Mouse (Mus musculus) embryonic facial prominence, embryonic 13.5 days (tissue): ENCODE measurements around the gene Focad. TPM values are rescaled to one million over a fixed set of nuclear protein-coding genes. Genes with fewer than 3 reads are reported as not detected.

Source experiments
- ATAC-seq: fragments of 200-750 bp; cut with Nextera tagmentation; 2 replicates; pipeline ENCODE4 v1.8.0; 2017; ENCODE audit warnings: low read depth; ENCODE audit not compliant: insufficient number of reproducible peaks, insufficient read depth, low FRiP score, low TSS enrichment
- H3K27ac ChIP-seq: fragments of 300-500 bp; sonication (generic); 2 replicates; pipeline ENCODE4 v1.5.1; 2015; ENCODE audit warnings: moderate library complexity, mild to moderate bottlenecking, inconsistent platforms
- H3K27me3 ChIP-seq: fragments of 300-500 bp; sonication (generic); 2 replicates; pipeline ENCODE4 v1.6.1; 2015; ENCODE audit warnings: mild to moderate bottlenecking, inconsistent platforms
- H3K36me3 ChIP-seq: fragments of 300-500 bp; sonication (generic); 2 replicates; pipeline ENCODE4 v1.6.1; 2015; ENCODE audit warnings: mild to moderate bottlenecking, inconsistent platforms
- H3K4me1 ChIP-seq: fragments of 300-500 bp; sonication (generic); 2 replicates; pipeline ENCODE4 v1.6.1; 2015; ENCODE audit warnings: inconsistent platforms
- H3K4me2 ChIP-seq: fragments of 300-500 bp; sonication (generic); 2 replicates; pipeline ENCODE4 v1.6.1; 2015; ENCODE audit warnings: moderate library complexity, mild to moderate bottlenecking, inconsistent platforms
- H3K4me3 ChIP-seq: fragments of 300-500 bp; sonication (generic); 2 replicates; pipeline ENCODE4 v1.5.1; 2015; ENCODE audit warnings: mild to moderate bottlenecking, inconsistent platforms
- H3K9ac ChIP-seq: fragments of 300-500 bp; sonication (generic); 2 replicates; pipeline ENCODE4 v1.6.1; 2015; ENCODE audit warnings: mild to moderate bottlenecking, inconsistent platforms
- H3K9me3 ChIP-seq: fragments of 300-500 bp; sonication (generic); 2 replicates; pipeline ENCODE4 v1.6.1; 2016; ENCODE audit warnings: inconsistent platforms
- WGBS: fragments of 180-500 bp; shearing (Covaris S2); methylation state at CpG from one replicate; pipeline ENCODE4 v1.1.7; 2015; ENCODE audit warnings: mixed read lengths; 5-methylcytosine and 5-hydroxymethylcytosine counted together
- polyA plus RNA-seq: library from polyadenylated mRNA; unstranded; fragments of >200 nt; fragmentation: Nextera tagmentation; extraction: Ambion mirVana; gene quantifications from 2 replicates; pipeline ENCODE4 v1.2.1, GENCODE M21; 2015

Focad gene
- polyA plus RNA-seq, 1 experiment from 2014 or later: 16.1 TPM

DNA sequence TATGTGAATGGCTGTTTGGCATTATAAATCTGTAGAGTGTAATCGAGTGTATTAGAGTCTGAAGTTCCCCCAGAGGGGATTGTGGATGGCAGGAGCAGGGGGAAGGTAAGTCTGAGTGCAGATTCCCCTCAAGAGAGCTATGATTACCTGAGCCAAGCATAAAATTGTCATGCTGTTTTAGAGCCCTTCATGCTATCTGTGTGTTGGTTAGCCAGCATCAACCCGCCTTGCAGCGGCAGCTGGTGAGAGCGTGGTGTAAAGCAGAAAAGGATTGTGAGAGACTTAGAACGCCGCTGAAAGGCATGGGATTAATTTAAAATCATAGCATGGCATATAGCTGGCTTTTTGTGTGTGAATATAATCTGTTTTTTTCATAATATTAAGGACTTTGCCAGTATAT is 63.2 kb downstream of the Focad start:
- peaks cover 26% of the 10 kb centered on the region for H3K4me1 ChIP-seq
- H3K27ac ChIP-seq: no peak overlapping the region
- no peaks in the 10 kb centered on the region for H3K27me3 ChIP-seq
- 31% methylated on average over 6 of the region's 6 CpGs for WGBS
- no peak for ATAC-seq
- H3K9ac ChIP-seq: no peak overlapping the region
- no peak overlapping the region for H3K4me3 ChIP-seq
- H3K4me2 ChIP-seq: 0 out of 2 replicates have a peak overlapping the region, but pooled peaks have one; percentile 5
- H3K9me3 ChIP-seq: no peaks in the 10 kb centered on the region
- no peaks in the 10 kb centered on the region for H3K36me3 ChIP-seq

DNA sequence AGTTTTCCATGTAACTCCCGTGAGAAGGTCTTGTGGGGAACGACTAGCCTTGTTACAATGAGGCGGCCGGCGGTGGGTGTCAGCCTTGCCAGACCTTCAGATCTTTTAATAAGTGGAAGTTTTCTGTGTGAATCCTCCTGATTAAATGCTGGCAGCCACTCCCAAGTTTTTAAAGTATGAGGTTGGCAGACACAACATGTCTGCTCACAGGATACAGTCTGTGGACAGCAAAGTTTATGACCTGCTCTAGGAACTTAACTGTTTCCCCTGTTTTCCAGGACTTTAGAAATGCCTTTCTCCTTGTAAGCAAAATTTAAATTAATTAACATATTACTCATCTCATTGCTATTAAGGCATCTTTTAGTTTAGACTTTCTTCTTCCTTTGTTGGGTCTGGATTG is 64.8 kb downstream of the Focad start:
- Histone ChIP-seq H3K27ac (no peak overlapping the region), H3K9ac (no peak overlapping the region), H3K36me3 (no peaks in the 10 kb centered on the region), H3K27me3 (no peaks in the 10 kb centered on the region), H3K4me2 (no peak overlapping the region), H3K4me1 (peaks cover 26% of the 10 kb centered on the region), H3K9me3 (no peaks in the 10 kb centered on the region), H3K4me3 (no peak overlapping the region)
- WGBS: 91% methylated on average over 5 of the region's 5 CpGs
- no peak for ATAC-seq

DNA sequence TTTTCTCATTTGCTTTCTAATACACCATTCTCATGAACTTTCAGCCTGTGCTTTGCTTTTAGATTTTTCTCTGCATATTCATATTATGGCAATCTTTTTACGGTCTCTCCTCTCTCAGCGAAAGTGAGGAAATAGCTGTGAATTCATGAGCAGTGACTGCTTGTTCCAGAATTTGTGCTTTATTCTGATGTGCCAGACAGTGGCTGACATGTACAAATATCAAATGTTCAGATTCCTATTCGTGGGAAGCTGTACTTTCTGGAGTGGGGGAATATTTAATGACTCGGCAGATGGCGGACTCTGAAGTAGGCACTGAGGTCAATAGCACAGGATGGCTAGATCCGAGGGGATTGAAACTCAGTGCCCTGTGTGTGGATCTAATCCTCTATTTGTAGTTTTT is 65.3 kb downstream of the Focad start:
- ATAC-seq: no peak
- no peaks in the 10 kb centered on the region for H3K9me3 ChIP-seq
- H3K4me3 ChIP-seq: no peak overlapping the region
- H3K9ac ChIP-seq: no peak overlapping the region
- peaks cover 26% of the 10 kb centered on the region for H3K4me1 ChIP-seq
- no peak overlapping the region for H3K27ac ChIP-seq
- no peaks in the 10 kb centered on the region for H3K27me3 ChIP-seq
- H3K4me2 ChIP-seq: no peak overlapping the region
- no peaks in the 10 kb centered on the region for H3K36me3 ChIP-seq
- WGBS: 72% methylated on average over 6 of the region's 6 CpGs

DNA sequence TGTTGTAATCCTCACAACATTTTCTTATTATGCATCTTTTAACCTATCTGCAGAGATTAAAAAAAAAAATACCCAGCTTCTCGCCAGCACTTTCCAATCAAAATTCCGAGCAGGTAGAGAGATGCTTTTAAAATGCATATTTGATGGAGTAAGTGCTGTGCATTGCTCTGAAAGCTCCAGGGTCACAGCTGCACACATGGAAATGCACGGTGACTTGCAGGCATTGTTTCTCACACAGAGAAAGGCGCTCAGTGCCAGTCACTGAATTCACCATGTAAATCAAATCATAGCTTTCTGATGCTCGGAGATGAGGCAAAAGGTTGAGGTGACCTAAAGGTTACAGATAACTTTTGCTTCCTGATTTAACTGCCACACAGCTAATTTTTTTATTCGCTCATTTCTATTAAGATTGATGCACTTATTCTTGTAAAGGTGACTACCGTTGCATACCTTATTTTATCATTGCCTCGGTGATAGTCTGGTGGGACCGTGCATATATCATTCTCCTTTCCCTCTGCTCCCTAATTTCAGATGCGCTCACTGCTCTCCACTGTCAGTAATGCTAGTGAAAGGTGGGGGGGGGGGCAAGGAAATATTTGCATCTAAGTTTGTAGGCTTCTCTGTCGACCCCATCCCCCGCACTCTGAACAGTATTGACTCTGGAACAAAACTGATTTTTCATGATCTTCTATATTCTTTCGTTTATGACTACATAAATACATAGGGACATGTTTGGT is 69.2 kb downstream of the Focad start:
- 77% methylated on average over 13 of the region's 13 CpGs for WGBS
- Histone ChIP-seq H3K4me1 (no peaks in the 10 kb centered on the region), H3K27me3 (no peaks in the 10 kb centered on the region), H3K4me3 (no peak overlapping the region), H3K4me2 (no peak overlapping the region), H3K9me3 (no peaks in the 10 kb centered on the region), H3K9ac (no peak overlapping the region), H3K27ac (no peak overlapping the region), H3K36me3 (no peaks in the 10 kb centered on the region)
- ATAC-seq: no peak

DNA sequence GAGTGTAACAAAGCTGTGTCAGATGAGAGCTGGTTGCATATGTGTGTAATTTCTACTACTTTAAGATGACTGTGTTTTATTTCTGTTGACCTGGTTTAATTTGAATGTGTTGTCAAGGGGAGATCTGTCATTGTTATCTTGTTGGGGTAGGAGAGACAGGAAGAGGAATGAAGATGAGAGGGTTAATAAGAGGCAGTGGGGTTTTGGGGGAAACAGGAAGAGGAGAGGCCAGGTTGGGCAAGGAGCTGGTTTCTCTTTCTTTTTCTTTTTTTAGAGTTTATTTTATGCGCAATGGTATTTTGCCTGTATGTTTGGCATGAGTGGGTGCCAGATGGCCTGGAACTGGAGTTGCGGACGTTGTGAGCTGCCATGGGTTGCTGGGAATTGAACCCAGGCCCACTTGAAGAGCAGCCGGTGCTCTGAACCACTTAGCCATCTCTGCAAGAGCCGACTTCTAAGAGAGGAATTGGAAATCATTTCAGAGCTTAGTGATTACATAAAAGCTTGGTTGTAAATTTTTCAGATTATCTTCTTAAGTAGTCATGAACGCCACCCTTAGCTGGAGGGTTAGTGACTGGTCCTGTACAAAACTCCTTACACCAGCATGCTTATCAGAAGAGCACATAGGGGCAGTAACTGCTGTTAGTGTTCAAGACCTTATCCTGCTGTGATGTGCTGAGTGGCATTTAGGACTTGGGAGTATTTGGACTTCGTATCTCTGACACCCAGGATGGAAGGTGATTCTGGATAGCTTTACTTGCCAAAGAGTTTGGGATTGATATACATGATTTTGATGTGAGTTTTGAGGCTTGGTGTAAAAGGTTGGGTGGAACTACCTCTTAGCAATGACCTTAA is 72.8 kb downstream of the Focad start:
- Histone ChIP-seq H3K9ac (no peak overlapping the region), H3K4me3 (no peak overlapping the region), H3K36me3 (no peaks in the 10 kb centered on the region), H3K9me3 (no peaks in the 10 kb centered on the region), H3K4me1 (no peaks in the 10 kb centered on the region), H3K27ac (no peak overlapping the region), H3K4me2 (no peak overlapping the region), H3K27me3 (no peaks in the 10 kb centered on the region)
- 87% methylated on average over 7 of the region's 7 CpGs for WGBS
- no peak for ATAC-seq

DNA sequence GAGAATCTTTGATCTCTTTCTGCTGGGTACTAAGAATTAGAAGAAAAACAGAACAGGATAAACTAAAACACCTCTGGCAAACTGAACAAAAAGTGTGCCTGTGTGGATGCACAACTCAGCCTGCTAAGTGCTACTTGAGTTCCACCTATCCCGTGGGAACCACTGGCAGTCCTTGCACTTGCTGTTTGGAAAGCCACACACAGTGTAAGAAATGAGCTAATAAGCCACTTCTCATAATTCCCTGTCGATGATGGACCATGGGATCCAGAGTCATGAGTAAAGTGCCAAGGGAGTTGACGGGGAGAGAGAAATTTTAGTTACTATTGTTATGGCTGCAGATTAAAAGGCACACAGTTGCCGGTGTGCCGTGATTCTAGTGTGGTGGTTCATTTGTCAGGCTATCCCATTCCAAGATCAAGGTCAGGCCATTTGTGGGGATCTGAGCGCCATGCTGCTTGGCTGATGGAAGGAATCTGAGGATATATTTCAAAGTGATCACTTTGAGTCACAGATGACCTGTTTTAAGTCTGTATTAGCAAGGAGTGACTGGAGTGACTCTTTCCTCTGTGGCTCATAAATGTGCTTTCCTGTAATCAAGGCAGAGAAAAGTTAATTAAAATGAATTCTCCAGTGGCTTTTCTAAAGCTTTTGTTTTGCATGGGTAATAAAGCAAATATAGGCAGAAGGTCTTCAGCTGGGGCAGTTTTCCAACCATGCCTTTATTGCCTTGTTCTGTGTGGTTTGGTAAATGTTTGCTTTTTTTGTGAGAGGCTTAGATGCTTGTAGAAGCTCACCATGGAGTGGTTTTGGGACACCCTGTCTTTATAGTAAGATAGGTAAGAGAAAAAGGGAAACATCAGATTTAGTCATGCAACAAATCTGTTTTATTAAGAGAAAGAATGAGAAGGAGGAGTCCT is 80.9 kb downstream of the Focad start:
- ATAC-seq: no peak
- 74% methylated on average over 6 of the region's 6 CpGs for WGBS
- H3K9ac ChIP-seq: no peak overlapping the region

DNA sequence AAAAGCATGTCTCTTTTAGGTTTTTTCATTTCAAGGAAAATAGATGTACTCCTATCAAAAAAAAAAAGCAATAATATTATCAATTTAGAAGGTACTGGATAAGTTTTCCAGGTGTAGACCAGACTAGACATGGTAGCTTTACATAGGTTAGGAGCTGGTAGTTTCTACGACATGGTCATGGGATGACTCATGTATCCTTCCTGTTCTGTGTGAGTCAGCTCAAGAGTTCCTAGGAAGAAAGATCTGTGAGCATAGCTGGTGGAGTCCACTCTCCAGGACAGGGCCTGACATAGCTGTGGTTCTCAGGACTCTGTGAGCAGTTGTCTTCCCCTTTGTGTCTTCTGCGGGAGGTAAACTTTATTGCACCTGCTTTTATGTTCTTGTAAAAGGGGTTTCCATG is 84.9 kb downstream of the Focad start:
- Histone ChIP-seq H3K36me3 (0 out of 2 replicates have a peak, but pooled peaks cover 7% of the 10 kb centered on the region), H3K27me3 (no peaks in the 10 kb centered on the region), H3K27ac (no peak overlapping the region), H3K4me3 (no peak overlapping the region), H3K4me1 (peaks cover 4% of the 10 kb centered on the region), H3K9ac (no peak overlapping the region), H3K4me2 (no peak overlapping the region), H3K9me3 (no peaks in the 10 kb centered on the region)
- 93% methylated on average over 2 of the region's 2 CpGs for WGBS
- no peak for ATAC-seq

More for the DNA sequence above, 80.9 kb downstream of the Focad start:
- Histone ChIP-seq H3K36me3 (0 out of 2 replicates have a peak, but pooled peaks cover 4% of the 10 kb centered on the region), H3K9me3 (no peaks in the 10 kb centered on the region), H3K4me2 (no peak overlapping the region), H3K4me3 (no peak overlapping the region), H3K4me1 (no peaks in the 10 kb centered on the region), H3K27ac (no peak overlapping the region), H3K27me3 (no peaks in the 10 kb centered on the region)

DNA sequence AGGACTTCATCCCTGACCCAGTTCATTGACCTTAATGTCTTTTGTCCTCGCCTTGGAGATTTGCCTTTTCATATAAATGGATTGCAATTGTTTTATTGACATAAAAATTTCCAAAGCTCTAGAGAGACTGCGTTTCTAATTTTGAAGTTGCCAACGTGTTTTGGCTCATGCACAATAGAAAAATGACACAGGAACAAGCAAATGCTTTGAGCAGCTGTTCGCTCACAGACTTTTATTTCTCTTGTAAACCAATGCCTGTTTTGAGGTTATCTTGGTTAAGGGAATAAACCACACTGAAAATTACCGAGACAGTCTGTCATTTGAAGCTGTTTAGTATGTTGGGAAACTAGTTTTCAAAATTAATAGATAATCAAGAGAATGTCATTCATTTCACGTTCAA is 89.9 kb downstream of the Focad start:
- WGBS: 47% methylated on average over 6 of the region's 6 CpGs
- no peak for ATAC-seq
- H3K9ac ChIP-seq: no peak overlapping the region
- H3K4me2 ChIP-seq: no peak overlapping the region
- H3K27ac ChIP-seq: no peak overlapping the region; the same call in 1 of the 2 replicates
- no peak overlapping the region for H3K4me3 ChIP-seq
- H3K4me1 ChIP-seq: peaks cover 4% of the 10 kb centered on the region
- no peaks in the 10 kb centered on the region for H3K27me3 ChIP-seq
- H3K36me3 ChIP-seq: 0 out of 2 replicates have a peak, but pooled peaks cover 3% of the 10 kb centered on the region
- H3K9me3 ChIP-seq: no peaks in the 10 kb centered on the region

DNA sequence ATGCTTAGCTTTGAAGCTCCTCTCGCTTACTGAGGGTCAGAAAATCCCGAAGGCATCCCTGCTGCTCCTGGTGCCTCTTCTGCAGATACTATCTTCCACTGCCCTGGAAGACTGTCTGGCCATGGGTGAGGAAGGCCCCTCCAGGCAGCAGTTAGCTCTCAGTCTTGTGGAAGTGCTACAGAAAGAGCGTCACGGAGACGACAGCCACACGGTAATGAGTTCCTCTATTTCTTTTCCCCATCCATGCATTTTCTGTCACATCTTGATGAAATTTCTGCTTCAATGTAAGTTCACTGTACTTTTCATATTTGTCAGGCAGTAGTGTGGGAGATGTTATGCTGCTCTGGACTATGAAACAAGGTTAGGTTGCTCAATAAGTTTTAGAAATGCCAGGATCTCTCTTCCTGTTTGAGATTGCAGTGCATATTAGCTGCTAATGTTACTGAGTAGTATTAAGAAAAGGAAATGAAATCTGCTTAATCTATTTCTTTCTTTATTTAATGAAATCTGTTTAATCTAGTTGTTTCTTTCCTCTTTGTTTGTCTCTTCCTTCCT is 91.5 kb downstream of the Focad start:
- WGBS: 76% methylated on average over 6 of the region's 6 CpGs
- Histone ChIP-seq H3K27ac (no peak overlapping the region), H3K27me3 (no peaks in the 10 kb centered on the region), H3K9me3 (no peaks in the 10 kb centered on the region), H3K9ac (no peak overlapping the region), H3K4me3 (no peak overlapping the region), H3K4me1 (peaks cover 4% of the 10 kb centered on the region), H3K36me3 (0 out of 2 replicates have a peak, but pooled peaks cover 3% of the 10 kb centered on the region), H3K4me2 (no peak overlapping the region)
- ATAC-seq: no peak

DNA sequence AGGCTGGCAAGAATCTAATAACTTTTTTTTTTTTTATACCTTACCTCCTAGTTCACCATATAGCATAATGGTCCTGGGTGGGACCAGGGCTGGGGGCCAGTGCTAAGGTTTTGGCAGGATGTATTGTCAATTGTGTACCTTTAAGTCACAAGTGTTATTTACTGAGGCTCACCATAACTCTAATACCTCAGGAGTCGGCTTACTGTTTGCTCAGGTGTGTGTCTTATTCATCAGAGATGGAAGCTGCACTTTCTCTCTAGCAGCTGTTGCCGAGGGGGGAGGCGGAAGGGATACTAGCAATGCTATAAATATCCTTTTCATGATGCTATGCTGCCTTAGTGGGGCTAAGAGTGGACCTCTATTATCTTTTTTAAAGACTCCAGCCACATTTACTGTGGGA is 93.2 kb downstream of the Focad start:
- H3K4me1 ChIP-seq: peaks cover 4% of the 10 kb centered on the region
- H3K27ac ChIP-seq: no peak overlapping the region
- H3K4me2 ChIP-seq: no peak overlapping the region
- 71% methylated on average over 3 of the region's 3 CpGs for WGBS
- ATAC-seq: no peak
- H3K27me3 ChIP-seq: no peaks in the 10 kb centered on the region
- H3K9ac ChIP-seq: no peak overlapping the region
- 0 out of 2 replicates have a peak, but pooled peaks cover under 1% of the 10 kb centered on the region for H3K36me3 ChIP-seq
- H3K9me3 ChIP-seq: no peaks in the 10 kb centered on the region
- H3K4me3 ChIP-seq: no peak overlapping the region

DNA sequence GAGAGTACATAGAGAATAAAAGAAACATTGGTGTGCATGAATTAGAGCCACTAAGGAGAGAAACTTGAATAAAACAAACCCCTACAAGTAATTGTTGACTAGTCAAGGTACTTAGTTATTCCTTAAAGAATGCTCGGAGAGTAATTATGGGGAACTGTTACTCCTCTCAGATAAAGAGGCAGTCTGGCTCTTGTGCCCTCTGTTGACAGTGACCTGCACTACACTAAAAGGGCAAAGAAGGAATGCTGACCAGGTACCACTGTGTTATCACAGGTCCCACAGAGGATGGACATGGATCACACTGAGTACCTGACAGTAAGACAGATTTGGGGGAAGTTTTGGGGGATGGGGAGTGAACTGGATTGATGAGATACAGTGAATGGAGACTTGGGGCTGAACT is 95.1 kb downstream of the Focad start:
- 91% methylated on average over 1 of the region's 1 CpGs for WGBS
- no peak for ATAC-seq
- no peaks in the 10 kb centered on the region for H3K36me3 ChIP-seq
- H3K27ac ChIP-seq: no peak overlapping the region
- H3K27me3 ChIP-seq: no peaks in the 10 kb centered on the region
- H3K9ac ChIP-seq: no peak overlapping the region
- H3K9me3 ChIP-seq: no peaks in the 10 kb centered on the region
- no peak overlapping the region for H3K4me2 ChIP-seq
- no peaks in the 10 kb centered on the region for H3K4me1 ChIP-seq
- no peak overlapping the region for H3K4me3 ChIP-seq
